Mouse (Mus musculus): ENCODE results near the gene Polg.

Polg gene

GRCm38 (mm10) chr7:79466053-79466901, at the start of gene Polg:
Gene Polg, minus strand, starts transcription at chr7:79466362.
- peak; percentile 100 for DNase-seq (ENCODE audit: low read depth)

- no peak for DNase-seq (ENCODE audit: low read depth)
Observed at GRCm38 (mm10) chr7:79515861-79516260, 49.7 kb upstream of the Polg start.

- no peak for DNase-seq (ENCODE audit: low read depth)
Observed at GRCm38 (mm10) chr7:79515221-79515743, 49.1 kb upstream of the Polg start.

DNA sequence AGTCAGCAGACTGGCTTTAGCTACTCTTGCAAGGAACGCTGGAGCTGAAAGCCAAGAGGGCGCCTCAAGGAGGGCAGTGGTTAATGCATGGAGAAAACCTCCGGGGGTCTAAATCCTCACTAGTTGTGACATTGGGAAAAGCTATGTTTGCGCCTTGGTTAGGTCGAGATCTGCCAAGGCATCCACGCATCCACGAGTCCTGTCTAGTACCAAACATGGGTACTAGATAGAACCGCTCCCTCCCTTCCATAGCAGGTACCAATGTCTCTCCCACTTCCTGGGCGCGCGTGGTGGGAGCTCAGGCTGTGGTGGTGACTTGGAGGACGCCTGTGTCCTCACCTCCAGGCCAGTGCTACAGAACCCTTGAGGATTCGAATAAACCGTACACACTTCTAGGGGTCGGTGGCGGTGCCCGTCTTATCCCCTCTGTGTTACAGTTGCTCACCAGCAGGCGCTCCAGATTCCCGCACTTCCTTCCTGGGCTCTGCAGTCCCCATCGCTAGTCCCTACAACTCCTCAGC, 48.3 kb upstream of the Polg start:
- DNase-seq (ENCODE audit: low read depth) = no peak

- DNase-seq (ENCODE audit: low read depth) = no peak
Observed at GRCm38 (mm10) chr7:79513466-79513865, 47.3 kb upstream of the Polg start.

GRCm38 (mm10) chr7:79512496-79512895, 46.3 kb upstream of the Polg start:
- DNase-seq (ENCODE audit: low read depth) = no peak

GRCm38 (mm10) chr7:79511656-79512055, 45.5 kb upstream of the Polg start:
- no peak for DNase-seq (ENCODE audit: low read depth)

- no peak for DNase-seq (ENCODE audit: low read depth)
Observed at GRCm38 (mm10) chr7:79511181-79511580, 45.0 kb upstream of the Polg start.

DNA sequence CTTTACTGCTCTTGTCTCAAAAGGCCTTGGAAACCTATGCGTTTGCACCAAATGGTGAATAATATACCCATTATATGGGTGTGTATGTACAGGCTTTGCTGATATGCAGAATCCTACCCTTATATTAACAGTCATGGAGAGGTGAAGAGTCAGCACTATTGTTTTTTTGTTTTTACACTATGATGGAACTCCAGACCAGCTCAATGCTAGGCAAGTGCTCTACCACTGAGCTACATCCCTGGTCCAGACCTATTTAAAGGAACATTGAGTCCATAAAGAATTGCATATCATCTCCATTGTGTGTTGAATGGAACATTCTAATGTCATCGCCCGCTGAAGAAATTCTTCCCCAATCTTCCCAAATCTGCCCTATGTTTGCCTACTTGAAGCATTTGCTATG, 44.5 kb upstream of the Polg start:
- no peak for DNase-seq (ENCODE audit: low read depth)

- DNase-seq (ENCODE audit: low read depth) = no peak
Observed at GRCm38 (mm10) chr7:79509710-79510109, 43.5 kb upstream of the Polg start.

GRCm38 (mm10) chr7:79509235-79509607, 43.1 kb upstream of the Polg start:
- DNase-seq (ENCODE audit: low read depth) = no peak

DNA sequence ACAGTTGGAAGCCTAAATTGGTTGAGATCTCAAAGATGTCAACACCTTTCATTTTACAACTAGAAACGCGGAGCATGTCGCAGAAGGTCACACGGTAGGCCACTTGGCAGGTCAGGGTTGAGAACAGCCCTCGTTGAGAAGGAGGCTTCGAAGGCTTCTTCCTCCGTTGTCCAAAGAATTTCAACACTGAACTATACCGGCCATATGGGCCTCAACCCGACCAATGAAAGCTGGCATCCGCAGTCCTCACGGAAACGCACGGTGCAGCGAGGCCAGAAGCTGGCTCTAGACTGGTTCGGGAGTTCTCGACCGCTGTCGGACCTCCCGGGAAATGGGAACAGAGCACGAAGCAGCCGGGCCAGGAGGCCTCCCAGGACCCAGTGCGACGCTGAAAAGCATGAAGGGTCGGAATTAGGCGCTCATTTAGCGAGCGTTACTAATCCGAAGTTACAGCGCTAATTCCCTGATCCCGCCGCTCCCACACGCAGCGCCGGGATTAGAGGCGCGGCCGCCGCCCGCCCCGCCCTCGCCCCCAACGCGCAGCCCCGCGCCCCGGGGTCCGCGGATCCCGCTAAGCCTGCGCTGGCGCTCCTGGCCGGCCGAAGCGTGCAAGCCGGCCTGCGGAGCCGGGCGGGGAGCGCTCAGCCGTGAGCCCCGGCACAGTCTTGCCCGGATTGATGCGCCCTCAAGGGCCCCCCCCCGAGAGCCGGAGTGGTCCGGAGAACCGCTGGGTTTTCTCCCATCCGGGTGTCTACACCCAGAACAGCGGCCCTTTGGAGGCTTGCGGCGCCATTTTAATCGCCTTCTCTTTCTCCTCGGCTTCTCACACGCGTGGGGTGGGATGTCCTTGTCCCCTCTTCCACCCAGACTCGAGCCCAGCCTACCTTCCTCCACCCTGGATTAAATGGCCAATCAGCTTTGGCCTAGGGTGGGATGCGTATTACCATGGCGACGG, 42.4 kb upstream of the Polg start:
- DNase-seq (ENCODE audit: low read depth) = no peak

GRCm38 (mm10) chr7:79507756-79508155, 41.6 kb upstream of the Polg start:
- no peak for DNase-seq (ENCODE audit: low read depth)

GRCm38 (mm10) chr7:79507101-79507705, 41.0 kb upstream of the Polg start:
- no peak for DNase-seq (ENCODE audit: low read depth)

DNA sequence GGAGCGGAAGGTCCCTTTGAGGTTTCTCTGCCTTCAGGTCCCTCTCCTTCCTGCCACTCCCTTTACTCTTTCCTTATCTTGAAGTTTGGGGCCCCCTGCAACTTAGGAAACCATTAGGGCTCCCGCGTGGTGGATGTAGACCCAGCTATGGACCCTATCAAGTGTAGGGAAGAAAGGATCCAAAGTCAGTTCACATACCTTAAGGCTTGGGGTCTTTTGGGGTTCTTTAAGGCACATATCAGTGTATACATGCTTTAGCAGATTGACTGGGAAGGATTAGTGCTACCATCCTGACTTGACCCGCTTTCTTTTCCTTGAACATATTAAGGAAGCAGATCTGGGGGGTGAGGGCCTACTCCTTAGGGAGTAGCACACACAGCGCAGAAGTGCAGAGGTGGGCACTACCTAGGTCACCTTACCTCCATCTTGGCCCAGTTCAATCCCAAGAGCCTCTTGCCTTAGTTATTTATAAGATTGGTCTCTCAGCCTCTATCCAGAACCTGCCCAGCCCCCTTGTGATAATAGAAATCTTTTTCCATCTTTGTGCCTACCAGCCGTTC, 40.4 kb upstream of the Polg start:
- no peak for DNase-seq (ENCODE audit: low read depth)

DNA sequence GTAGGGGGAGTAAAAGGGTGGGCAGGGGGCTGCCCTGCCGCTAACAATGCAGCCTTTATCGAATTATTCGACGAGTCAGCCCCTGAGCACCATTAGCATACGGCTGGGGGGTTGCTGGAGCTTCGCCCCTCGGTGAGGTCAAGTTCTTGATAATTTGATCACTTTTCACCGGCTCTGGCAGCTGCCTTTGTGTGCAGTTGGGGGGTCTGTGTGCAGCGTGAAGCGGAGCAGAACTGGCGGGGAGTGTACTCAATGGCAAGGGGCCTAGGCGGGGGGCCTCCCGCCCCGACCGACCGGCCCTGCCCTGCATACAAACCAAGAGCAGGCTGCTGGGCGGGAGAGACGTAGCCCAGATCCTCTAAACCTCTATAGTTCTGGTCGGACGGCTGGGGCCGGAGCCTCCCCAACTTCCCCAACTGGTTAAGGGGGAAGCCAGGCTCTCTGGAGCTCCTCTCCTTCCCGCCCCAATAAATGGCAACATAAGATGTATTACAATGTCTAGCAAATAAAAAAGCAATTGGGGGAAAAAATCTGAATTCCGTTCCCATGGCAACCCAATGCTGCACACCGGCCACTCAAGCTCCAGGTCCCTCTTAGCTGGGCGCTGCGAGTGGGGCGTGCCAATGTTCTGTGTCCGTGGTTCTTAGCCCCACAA, 39.8 kb upstream of the Polg start:
- no peak for DNase-seq (ENCODE audit: low read depth)

DNA sequence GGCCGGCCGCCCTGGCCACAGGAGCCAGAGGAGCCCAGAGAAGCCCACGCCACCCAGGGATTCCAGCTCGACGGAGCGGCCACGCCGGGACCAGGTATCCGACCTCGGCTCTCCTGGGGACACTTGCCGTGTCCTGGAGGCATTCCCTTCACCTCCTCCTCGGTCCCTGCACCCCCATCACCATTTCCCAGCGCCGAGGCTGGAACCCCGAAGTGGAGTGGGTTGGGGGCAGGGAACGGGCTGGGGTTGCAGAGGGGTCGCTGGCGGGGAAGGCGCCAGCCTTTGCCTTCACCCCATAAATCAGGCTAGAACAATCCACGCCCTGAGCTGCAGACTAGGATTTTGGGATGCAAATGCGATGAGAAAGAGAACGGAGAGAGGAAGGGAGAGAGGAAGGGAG, 39.2 kb upstream of the Polg start:
- DNase-seq (ENCODE audit: low read depth) = no peak

DNA sequence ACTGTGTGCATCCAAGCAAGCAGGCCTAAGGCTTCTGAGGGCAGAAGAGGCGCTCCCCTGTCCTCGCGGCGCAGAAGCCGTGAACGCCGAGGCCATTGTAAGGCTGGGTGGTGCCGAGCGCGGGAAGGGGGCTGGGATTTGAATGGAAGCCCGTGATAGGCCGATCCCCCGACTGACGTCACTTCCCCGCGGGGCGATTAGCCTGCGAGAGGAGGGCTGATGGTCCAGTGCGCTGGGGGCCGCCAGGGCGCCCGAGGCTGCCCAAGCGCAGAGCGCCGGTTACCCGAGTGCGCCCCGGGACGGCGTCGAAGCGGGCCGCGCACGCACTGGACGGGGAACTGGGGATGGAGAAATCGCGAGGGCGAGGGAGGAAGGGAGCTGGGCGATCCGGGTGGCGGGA, 38.6 kb upstream of the Polg start:
- no peak for DNase-seq (ENCODE audit: low read depth)

DNA sequence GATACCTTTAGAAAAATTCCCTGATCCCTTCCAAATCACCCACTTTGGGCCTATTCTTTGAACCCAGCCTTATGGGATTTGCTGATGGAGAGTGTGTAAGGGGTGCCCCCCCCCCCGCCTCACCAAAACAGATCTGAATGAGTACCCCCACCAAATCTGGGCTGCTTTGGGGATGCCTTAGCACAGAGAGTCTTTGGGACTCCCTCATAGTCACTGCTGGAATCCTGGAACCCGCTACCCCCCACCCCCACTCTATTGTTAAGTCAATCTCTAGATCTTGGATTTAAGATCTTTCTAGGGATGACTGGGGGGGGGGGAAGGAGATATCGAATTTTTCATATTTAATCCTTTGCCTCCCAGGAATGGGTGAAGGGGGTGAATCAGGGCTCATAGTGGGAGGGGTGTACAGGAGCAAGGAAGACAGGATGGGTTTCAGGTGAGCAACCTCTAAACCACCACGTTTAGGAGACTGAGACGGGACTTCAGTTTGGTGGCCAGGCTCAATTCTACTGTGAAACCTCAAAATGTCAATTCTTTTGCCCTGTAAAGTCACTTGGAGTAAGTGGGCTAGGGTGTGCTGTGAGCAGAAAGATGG, 37.6 kb upstream of the Polg start:
- no peak for DNase-seq (ENCODE audit: low read depth)

- no peak for DNase-seq (ENCODE audit: low read depth)
Observed at GRCm38 (mm10) chr7:79503103-79503455, 36.9 kb upstream of the Polg start.

Data from naive thymus-derived CD4-positive, alpha-beta T cell, adult 2 months (primary cell).